Mouse (Mus musculus) lung, embryonic 16.5 days (tissue): ENCODE measurements around the gene Daam1. TPM values are rescaled to one million over a fixed set of nuclear protein-coding genes. Genes with fewer than 3 reads are reported as not detected.

Experiments
- ATAC-seq: fragments of 200-750 bp; cut with Nextera tagmentation; 2 replicates; pipeline ENCODE4 v1.8.0; 2017; ENCODE audit warnings: low read depth, mild to moderate bottlenecking, moderate library complexity
- H3K27ac ChIP-seq: fragments of 300-500 bp; sonication (generic); 2 replicates; pipeline ENCODE4 v1.5.1; 2014; ENCODE audit warnings: mild to moderate bottlenecking, control low read depth, low read length
- H3K27me3 ChIP-seq: fragments of 300-500 bp; sonication (generic); 2 replicates; pipeline ENCODE4 v1.6.1; 2014; ENCODE audit warnings: low read depth, low read length, mixed read lengths; ENCODE audit not compliant: control insufficient read depth, insufficient read depth
- H3K36me3 ChIP-seq: fragments of 300-500 bp; sonication (generic); 2 replicates; pipeline ENCODE4 v1.6.1; 2014; ENCODE audit warnings: low read length; ENCODE audit not compliant: control insufficient read depth, insufficient read depth
- H3K4me1 ChIP-seq: fragments of 300-500 bp; sonication (generic); replicated peaks from 2 replicates; pipeline ENCODE4 v1.6.1; 2014; ENCODE audit warnings: low read length, mixed read lengths; ENCODE audit not compliant: control insufficient read depth, insufficient read depth
- H3K4me2 ChIP-seq: fragments of 300-500 bp; sonication (generic); 2 replicates; pipeline ENCODE4 v1.6.1; 2014; ENCODE audit warnings: low read depth, low read length, control low read depth
- H3K4me3 ChIP-seq: fragments of 300-500 bp; sonication (generic); 2 replicates; pipeline ENCODE4 v1.5.1; 2014; ENCODE audit warnings: mild to moderate bottlenecking, low read length, control low read depth
- H3K9ac ChIP-seq: fragments of 300-500 bp; sonication (generic); 2 replicates; pipeline ENCODE4 v1.6.1; 2014; ENCODE audit warnings: low read length, control low read depth
- H3K9me3 ChIP-seq: fragments of 300-500 bp; sonication (generic); 2 replicates; pipeline ENCODE4 v1.6.1; 2016; ENCODE audit warnings: low read length; ENCODE audit not compliant: control insufficient read depth
- WGBS: fragments of 180-500 bp; shearing (Covaris S2); extraction: QIAGEN DNeasy Blood & Tissue Kit; methylation state at CpG from one replicate; pipeline ENCODE4 v1.1.7; 2014; 5-methylcytosine and 5-hydroxymethylcytosine counted together
- polyA plus RNA-seq: library from polyadenylated mRNA; unstranded; fragments of >200 nt; fragmentation: Nextera tagmentation; extraction: Ambion mirVana; gene quantifications from 2 replicates; pipeline ENCODE4 v1.2.1, GENCODE M21; 2015

The Daam1 gene
- polyA plus RNA-seq, 1 experiment from 2014 or later, result 16.0 TPM

DNA sequence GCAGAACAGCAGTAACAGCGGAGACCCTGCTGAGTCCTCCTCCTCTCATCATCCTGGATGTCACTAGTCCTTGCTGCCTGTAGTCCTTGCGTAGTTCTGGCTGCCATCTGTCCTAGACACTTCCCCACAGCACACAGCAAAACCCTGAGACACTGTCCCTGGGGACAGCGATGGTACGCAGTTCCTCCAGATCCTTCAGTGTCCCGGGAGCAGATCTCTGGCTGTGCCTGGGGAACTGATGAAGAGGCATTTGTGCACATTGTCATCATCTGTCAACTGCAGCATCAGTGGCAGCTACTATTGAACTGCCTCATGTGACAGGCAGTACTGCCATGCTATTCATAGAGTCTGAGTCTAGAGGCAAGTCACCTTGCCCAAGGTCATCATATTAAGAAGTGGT is 107.6 kb downstream of the Daam1 start:
- H3K9ac ChIP-seq, result no peak overlapping the region
- H3K36me3 ChIP-seq, result peaks cover 4% of the 10 kb centered on the region; the same call in 1 of the 2 replicates
- no peak overlapping the region for H3K4me3 ChIP-seq
- no peaks in the 10 kb centered on the region for H3K9me3 ChIP-seq
- no peak overlapping the region for H3K4me2 ChIP-seq
- 71% methylated on average over 5 of the region's 5 CpGs for WGBS
- ATAC-seq, result no peak
- H3K27ac ChIP-seq, result no peak overlapping the region
- no peaks in the 10 kb centered on the region for H3K27me3 ChIP-seq
- H3K4me1 ChIP-seq, result peaks cover 27% of the 10 kb centered on the region

DNA sequence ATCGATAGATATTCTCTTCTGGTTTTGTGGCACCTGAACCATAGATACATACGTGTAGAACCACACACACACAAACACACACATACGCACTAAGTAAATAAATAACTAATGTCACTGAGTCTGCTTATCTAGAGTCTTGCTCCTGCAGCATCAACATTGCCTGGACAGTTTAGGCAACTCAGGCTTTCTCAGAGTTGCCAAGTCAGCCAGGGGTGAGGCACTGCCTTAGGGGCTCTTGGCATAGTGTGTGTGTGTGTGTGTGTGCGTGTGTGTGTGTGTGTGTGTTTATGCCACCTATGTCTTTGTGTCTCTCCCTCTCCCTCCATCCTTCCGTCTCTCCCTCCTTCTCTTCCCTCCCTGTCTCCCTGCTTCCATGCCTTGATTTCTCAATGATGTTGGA is 110.4 kb downstream of the Daam1 start:
- H3K4me2 ChIP-seq, result no peak overlapping the region
- peaks cover 11% of the 10 kb centered on the region for H3K4me1 ChIP-seq
- H3K9ac ChIP-seq, result no peak overlapping the region
- no peak overlapping the region for H3K27ac ChIP-seq
- H3K27me3 ChIP-seq, result no peaks in the 10 kb centered on the region
- peaks cover 18% of the 10 kb centered on the region for H3K36me3 ChIP-seq
- WGBS, result 91% methylated on average over 5 of the region's 5 CpGs
- ATAC-seq, result no peak
- H3K4me3 ChIP-seq, result no peak overlapping the region
- no peaks in the 10 kb centered on the region for H3K9me3 ChIP-seq

DNA sequence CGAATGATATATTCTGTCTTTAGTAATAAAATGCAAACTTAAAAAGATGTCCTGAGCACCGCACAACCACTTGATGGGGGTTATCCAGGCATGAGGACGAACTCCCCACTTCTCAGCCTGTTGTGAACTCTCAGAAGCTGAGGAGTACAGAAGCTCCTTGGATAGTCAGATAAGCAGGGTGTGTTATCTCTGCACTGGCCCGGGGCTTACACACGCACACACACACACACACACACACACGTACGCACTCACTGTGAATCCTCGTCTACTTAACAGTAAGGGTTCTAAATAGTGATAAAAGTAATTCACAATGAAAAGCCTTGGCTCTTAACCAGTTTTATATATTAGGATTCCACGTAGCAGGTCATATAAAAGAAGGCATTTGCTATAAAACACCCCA is 112.2 kb downstream of the Daam1 start:
- 82% methylated on average over 9 of the region's 9 CpGs for WGBS
- H3K9ac ChIP-seq, result no peak overlapping the region
- no peak overlapping the region for H3K4me2 ChIP-seq
- no peak overlapping the region for H3K27ac ChIP-seq
- H3K4me1 ChIP-seq, result peaks cover 3% of the 10 kb centered on the region; the same call in 1 of the 2 replicates
- H3K27me3 ChIP-seq, result no peaks in the 10 kb centered on the region
- peaks cover 25% of the 10 kb centered on the region for H3K36me3 ChIP-seq
- no peak for ATAC-seq
- H3K4me3 ChIP-seq, result no peak overlapping the region
- H3K9me3 ChIP-seq, result no peaks in the 10 kb centered on the region

DNA sequence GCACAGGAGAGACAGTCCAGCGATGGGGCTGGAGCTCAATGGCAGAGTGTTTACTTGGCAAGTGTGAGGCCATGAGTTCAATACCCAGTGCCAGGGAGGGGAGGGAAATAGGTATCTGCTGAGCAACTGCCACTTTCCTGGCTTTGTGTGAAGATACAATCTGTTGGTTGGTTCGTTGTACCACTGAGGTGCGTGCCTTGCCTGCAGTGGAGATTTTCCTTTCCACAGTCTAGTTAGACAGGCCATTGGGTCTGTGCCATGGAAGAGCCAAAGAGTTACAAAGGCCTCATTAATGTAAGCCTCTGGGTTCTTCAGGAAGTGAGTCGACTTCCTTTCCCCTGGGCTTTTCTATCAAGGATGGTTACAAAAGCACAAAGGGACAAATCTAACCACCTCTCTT is 112.8 kb downstream of the Daam1 start:
- peaks cover 27% of the 10 kb centered on the region for H3K36me3 ChIP-seq
- peak overlapping the region; percentile 17; the same call in 1 of the 2 replicates for H3K27ac ChIP-seq
- WGBS, result 69% methylated on average over 4 of the region's 4 CpGs

DNA sequence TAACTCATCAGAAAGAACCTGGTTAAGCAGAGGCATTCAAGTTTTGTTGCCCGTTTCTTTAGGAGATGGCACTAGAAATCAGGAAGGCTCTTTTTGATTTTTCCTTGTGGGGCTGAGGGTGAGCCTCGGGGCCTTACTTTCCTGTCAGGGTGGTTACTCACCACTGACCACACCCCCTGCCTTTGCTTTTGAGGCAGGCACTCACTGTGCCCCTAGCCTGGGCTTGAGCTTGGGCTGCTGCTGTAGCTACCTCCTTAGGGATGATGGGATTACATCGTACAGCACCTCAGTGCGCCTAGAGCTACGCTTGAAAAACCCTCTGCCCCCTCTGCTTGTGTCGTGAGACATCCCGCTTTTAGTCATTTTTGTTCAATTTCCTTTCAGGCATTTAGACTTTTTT is 115.0 kb downstream of the Daam1 start:
- 81% methylated on average over 7 of the region's 7 CpGs for WGBS
- H3K27me3 ChIP-seq, result no peaks in the 10 kb centered on the region
- ATAC-seq, result no peak
- no peaks in the 10 kb centered on the region for H3K9me3 ChIP-seq
- H3K4me1 ChIP-seq, result peaks cover 3% of the 10 kb centered on the region
- H3K4me2 ChIP-seq, result no peak overlapping the region
- H3K9ac ChIP-seq, result no peak overlapping the region
- no peak overlapping the region for H3K4me3 ChIP-seq
- peaks cover 25% of the 10 kb centered on the region for H3K36me3 ChIP-seq
- no peak overlapping the region for H3K27ac ChIP-seq

More for the DNA sequence above, 112.8 kb downstream of the Daam1 start:
- Histone ChIP-seq H3K9ac (no peak overlapping the region), H3K27me3 (no peaks in the 10 kb centered on the region), H3K4me3 (no peak overlapping the region), H3K4me1 (peaks cover 1% of the 10 kb centered on the region; the same call in 1 of the 2 replicates), H3K9me3 (no peaks in the 10 kb centered on the region), H3K4me2 (no peak overlapping the region)
- ATAC-seq, result no peak

DNA sequence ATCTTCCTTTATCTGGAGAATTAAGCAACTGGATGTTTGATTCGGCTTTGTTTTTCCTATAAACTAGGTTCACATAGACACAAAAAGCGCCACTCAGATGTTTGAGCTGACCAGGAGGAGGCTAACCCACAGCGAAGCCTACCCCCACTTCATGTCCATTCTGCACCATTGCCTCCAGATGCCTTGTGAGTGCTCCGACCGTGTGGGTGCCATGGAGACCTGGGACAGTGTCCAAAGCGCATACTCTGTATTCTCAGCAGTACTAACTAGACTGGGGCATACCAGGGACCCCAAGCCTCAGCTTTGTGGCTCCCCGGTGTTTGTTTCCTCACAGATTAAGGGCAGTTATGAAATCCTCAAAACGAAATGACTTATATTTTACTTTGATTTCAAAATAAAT is 115.6 kb downstream of the Daam1 start:
- H3K9ac ChIP-seq, result no peak overlapping the region
- H3K27me3 ChIP-seq, result no peaks in the 10 kb centered on the region
- ATAC-seq, result no peak
- H3K27ac ChIP-seq, result no peak overlapping the region
- no peak overlapping the region for H3K4me2 ChIP-seq
- H3K9me3 ChIP-seq, result no peaks in the 10 kb centered on the region
- H3K4me1 ChIP-seq, result peaks cover 4% of the 10 kb centered on the region
- H3K36me3 ChIP-seq, result peaks cover 29% of the 10 kb centered on the region
- WGBS, result 79% methylated on average over 8 of the region's 8 CpGs
- H3K4me3 ChIP-seq, result no peak overlapping the region

DNA sequence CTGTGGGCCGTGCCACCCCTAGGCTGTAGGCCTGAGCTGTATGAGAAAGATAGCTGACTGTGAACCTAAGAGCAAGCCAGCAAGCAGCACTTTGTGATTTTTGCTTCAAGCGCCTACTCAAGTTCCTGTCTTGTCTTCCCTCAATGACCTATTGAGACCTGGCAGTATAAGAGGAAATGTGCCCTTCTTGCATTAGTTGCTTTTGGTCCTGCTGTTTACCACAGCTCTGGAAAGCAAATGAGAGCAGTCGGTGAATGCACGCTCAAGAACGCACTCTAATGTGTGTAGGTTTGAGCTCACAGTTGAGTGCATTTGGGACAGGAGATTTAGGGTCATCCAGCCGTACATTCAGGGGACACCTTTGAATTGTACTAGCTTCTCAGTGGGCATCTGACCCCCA is 118.1 kb downstream of the Daam1 start:
- Histone ChIP-seq H3K4me2 (no peak overlapping the region), H3K9ac (no peak overlapping the region), H3K36me3 (peaks cover 40% of the 10 kb centered on the region), H3K4me1 (peaks cover 7% of the 10 kb centered on the region), H3K27me3 (no peaks in the 10 kb centered on the region), H3K4me3 (no peak overlapping the region), H3K9me3 (no peaks in the 10 kb centered on the region), H3K27ac (peak overlapping the region; percentile 76)
- 96% methylated on average over 6 of the region's 6 CpGs for WGBS
- ATAC-seq, result no peak

DNA sequence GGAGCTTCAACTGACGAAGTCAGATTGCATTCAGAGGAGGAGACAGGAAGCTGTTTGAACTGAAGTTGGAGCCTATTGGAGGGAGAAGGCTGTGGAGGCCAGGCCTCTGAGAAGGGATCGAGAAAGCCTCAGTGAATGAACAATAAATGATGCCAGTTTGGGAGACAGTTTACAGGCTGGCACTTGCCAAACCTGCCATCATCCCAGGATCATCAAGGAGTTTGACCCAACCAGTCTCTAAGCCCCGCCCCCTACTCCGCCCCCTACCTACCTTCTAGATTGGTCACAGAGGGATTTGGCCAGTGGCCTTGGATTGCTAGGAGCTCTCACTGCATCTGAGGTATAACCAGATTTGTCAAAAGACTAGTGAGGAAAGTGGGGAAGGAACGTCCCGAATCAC is 118.7 kb downstream of the Daam1 start:
- Histone ChIP-seq H3K4me3 (no peak overlapping the region), H3K27me3 (no peaks in the 10 kb centered on the region), H3K9ac (no peak overlapping the region), H3K4me1 (peaks cover 7% of the 10 kb centered on the region), H3K27ac (peak overlapping the region; percentile 76), H3K4me2 (no peak overlapping the region; the same call in 1 of the 2 replicates), H3K36me3 (peaks cover 33% of the 10 kb centered on the region), H3K9me3 (no peaks in the 10 kb centered on the region)
- no peak for ATAC-seq
- WGBS, result 86% methylated on average over 6 of the region's 6 CpGs

DNA sequence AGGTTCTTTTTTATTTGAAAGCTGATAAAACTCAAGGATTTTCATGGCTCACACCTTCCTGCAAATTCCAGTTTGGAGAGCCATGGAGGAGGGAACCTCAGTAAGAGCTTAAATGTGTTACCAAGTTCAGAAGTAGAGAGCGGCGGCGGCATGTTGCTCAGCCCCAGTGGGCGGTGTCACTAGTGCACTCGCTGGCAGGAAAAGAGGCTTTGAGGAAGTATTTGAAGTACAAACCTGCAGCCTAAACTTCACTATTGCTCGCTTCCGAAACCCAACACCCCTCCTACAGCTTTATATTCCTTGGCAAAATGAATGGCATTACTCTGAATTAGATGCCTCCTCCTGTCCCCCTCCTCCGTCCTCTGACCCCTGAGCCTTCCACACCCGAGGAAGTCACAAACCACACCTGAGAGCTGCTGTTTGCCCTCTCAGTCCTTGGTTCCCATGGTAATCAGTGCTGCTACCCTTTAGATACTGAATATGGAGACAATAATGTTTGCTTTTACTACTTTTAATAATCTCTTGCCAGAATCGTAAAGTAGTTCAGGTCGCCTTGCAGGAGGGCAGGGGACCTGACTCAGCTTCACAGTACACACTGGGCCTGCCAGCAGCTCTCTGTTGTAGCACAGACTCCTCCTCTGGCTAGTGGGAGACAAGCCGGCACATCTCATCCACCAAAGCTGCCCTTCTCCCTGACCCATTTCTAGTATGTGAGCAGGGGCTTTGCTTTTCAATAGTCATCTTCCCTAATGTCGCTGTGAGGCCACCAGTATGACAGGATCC is 119.4 kb downstream of the Daam1 start:
- Histone ChIP-seq H3K4me3 (no peak overlapping the region), H3K4me1 (peaks cover 7% of the 10 kb centered on the region), H3K9me3 (no peaks in the 10 kb centered on the region), H3K36me3 (peaks cover 31% of the 10 kb centered on the region), H3K4me2 (peak overlapping the region; percentile 10), H3K27me3 (no peaks in the 10 kb centered on the region), H3K27ac (peak overlapping the region; percentile 76), H3K9ac (no peak overlapping the region)
- 60% methylated on average over 13 of the region's 13 CpGs for WGBS
- ATAC-seq, result peak; percentile 83
